Mouse (Mus musculus): ENCODE results near the gene Kat7.

GRCm38 (mm10) chr11:95282331-95282730 is 27.7 kb downstream of the Kat7 start:
- no peak for TF ChIP-seq CTCF (IDR thresholded peaks at IDR 0.05)
- TF ChIP-seq EP300 (IDR thresholded peaks at IDR 0.05) = no peak

Measured in lung, postnatal 0 days (tissue).